Mouse (Mus musculus): ENCODE data around the gene Supt5. TPM values are rescaled to one million over a fixed set of nuclear protein-coding genes. Genes with fewer than 3 reads are reported as not detected.

The Supt5 gene
- total and polyA plus RNA-seq, 3 experiments, result 35.5 to 111 (median 67.3) TPM

GRCm38 (mm10) chr7:28268042-28268531 lies 70.5 kb downstream of the Supt5 start:
- H3K9me3 ChIP-seq (replicated peaks; ENCODE audit: low read length), result peaks cover 18% of the 10 kb centered on the region
- H3K4me1 ChIP-seq (ENCODE audit: control insufficient read depth in 1 of 2, insufficient read depth in 2 of 2), result no peaks in the 10 kb centered on the region
- H3K4me3 ChIP-seq (replicated peaks in 1 of 3; ENCODE audit: low read depth in 2 of 3, low read length in 2 of 3, poor library complexity in 1 of 3), result no peak overlapping the region
- H3K36me3 ChIP-seq (replicated peaks in 1 of 2; ENCODE audit: control insufficient read depth in 1 of 2, insufficient read depth in 1 of 2, low read length in 1 of 2), result no peaks in the 10 kb centered on the region
- peaks cover 9% of the 10 kb centered on the region for H3K27me3 ChIP-seq (replicated peaks)
- H3K79me2 ChIP-seq (replicated peaks; ENCODE audit: control insufficient read depth, extremely low read depth, insufficient read depth, poor library complexity, severe bottlenecking), result no peaks in the 10 kb centered on the region
- dilution Hi-C loops (cut with MboI; ENCODE audit: extremely low pct_ligation_motif_present, extremely low pct_unique_long_range_greater_than_20kb, low sequenced_read_pairs), result no loop called here
- H3K4me2 ChIP-seq (ENCODE audit: insufficient read depth, low read depth, poor library complexity, severe bottlenecking), result no peak overlapping the region
- H3K27ac ChIP-seq (ENCODE audit: insufficient read depth, low read depth), result no peak overlapping the region
- TF ChIP-seq KAT2A (IDR thresholded peaks at IDR 0.05; ENCODE audit: insufficient replicate concordance, low read length) (no peak), CHD1 (IDR thresholded peaks at IDR 0.05; ENCODE audit: low read depth, low read length) (no peak), SMC3 (IDR thresholded peaks at IDR 0.05; ENCODE audit: low read depth, low read length) (no peak), HCFC1 (IDR thresholded peaks at IDR 0.05; ENCODE audit: low read depth, low read length) (no peak), ZC3H11A (IDR thresholded peaks at IDR 0.05; ENCODE audit: low read depth, low read length) (no peak), EP300 (IDR thresholded peaks at IDR 0.05; ENCODE audit: low read length) (no peak)
- in situ Hi-C loops (cut with MboI; ENCODE audit: low pct_ligation_motif_present, low pct_unique_long_range_greater_than_20kb, low sequenced_read_pairs), result no loop called here
- H3K9ac ChIP-seq (ENCODE audit: insufficient read depth, low read depth), result no peak overlapping the region
- no peak for DNase-seq (ENCODE audit: extremely low read depth)

- dilution Hi-C loops (cut with MboI; ENCODE audit: extremely low pct_ligation_motif_present, extremely low pct_unique_long_range_greater_than_20kb, low sequenced_read_pairs) (no loop called here), in situ Hi-C loops (cut with MboI; ENCODE audit: low pct_ligation_motif_present, low pct_unique_long_range_greater_than_20kb, low sequenced_read_pairs) (no loop called here)
- no peak within 1 kb of the TSS for H3K9ac ChIP-seq (ENCODE audit: insufficient read depth, low read depth)
- H3K27ac ChIP-seq (ENCODE audit: insufficient read depth, low read depth), result no peak within 1 kb of the TSS
- H3K4me3 ChIP-seq (replicated peaks in 1 of 3; ENCODE audit: low read depth in 2 of 3, low read length in 2 of 3, poor library complexity in 1 of 3), result no peak within 1 kb of the TSS
- H3K27me3 ChIP-seq (replicated peaks), result peaks cover 8% of the 10 kb centered on the region
- H3K9me3 ChIP-seq (replicated peaks; ENCODE audit: low read length), result peaks cover 17% of the 10 kb centered on the region
- no peaks in the 10 kb centered on the region for H3K79me2 ChIP-seq (replicated peaks; ENCODE audit: control insufficient read depth, extremely low read depth, insufficient read depth, poor library complexity, severe bottlenecking)
- no peaks in the 10 kb centered on the region for H3K36me3 ChIP-seq (replicated peaks in 1 of 2; ENCODE audit: control insufficient read depth in 1 of 2, insufficient read depth in 1 of 2, low read length in 1 of 2)
- H3K4me2 ChIP-seq (ENCODE audit: insufficient read depth, low read depth, poor library complexity, severe bottlenecking), result no peak within 1 kb of the TSS
- no peaks in the 10 kb centered on the region for H3K4me1 ChIP-seq (ENCODE audit: control insufficient read depth in 1 of 2, insufficient read depth in 2 of 2)
- TF ChIP-seq BHLHE40 (IDR thresholded peaks at IDR 0.05; ENCODE audit: low read depth, low read length) (no peak), NRF1 (IDR thresholded peaks at IDR 0.05; ENCODE audit: low read depth, low read length) (no peak), POLR2AphosphoS2 (IDR thresholded peaks at IDR 0.05; ENCODE audit: low read depth, low read length) (no peak), CTCF (conservative IDR thresholded peaks at IDR 0.05 in 1 of 2, IDR thresholded peaks at IDR 0.05 in 1 of 2; ENCODE audit: low read depth in 2 of 2, low read length in 2 of 2) (no peak), TBP (conservative IDR thresholded peaks at IDR 0.05; ENCODE audit: low read depth, low read length) (no peak), MAX (IDR thresholded peaks at IDR 0.05; ENCODE audit: low read length) (no peak), NELFE (IDR thresholded peaks at IDR 0.05; ENCODE audit: low read depth, low read length) (no peak), ZNF384 (IDR thresholded peaks at IDR 0.05; ENCODE audit: low read depth, low read length) (no peak), MXI1 (IDR thresholded peaks at IDR 0.05; ENCODE audit: low read depth, low read length) (no peak), ELF1 (IDR thresholded peaks at IDR 0.05; ENCODE audit: low read depth, low read length) (no peak), RAD21 (IDR thresholded peaks at IDR 0.05; ENCODE audit: low read depth, low read length) (no peak), RCOR1 (conservative IDR thresholded peaks at IDR 0.05; ENCODE audit: low read depth, low read length) (no peak), E2F4 (IDR thresholded peaks at IDR 0.05; ENCODE audit: insufficient replicate concordance, low read depth, low read length) (no peak), MAZ (IDR thresholded peaks at IDR 0.05; ENCODE audit: low read depth, low read length) (no peak), MYC (IDR thresholded peaks at IDR 0.05; ENCODE audit: low read depth, low read length) (no peak), POLR2A (IDR thresholded peaks at IDR 0.05; ENCODE audit: low read depth, low read length) (no peak), MAFK (IDR thresholded peaks at IDR 0.05; ENCODE audit: insufficient replicate concordance, low read length) (no peak), SMC3 (IDR thresholded peaks at IDR 0.05; ENCODE audit: low read depth, low read length) (no peak), ETS1 (conservative IDR thresholded peaks at IDR 0.05; ENCODE audit: low read depth, low read length) (no peak)
- DNase-seq (ENCODE audit: extremely low read depth), result no peak
Observed at GRCm38 (mm10) chr7:28267129-28268041, 71.2 kb downstream of the Supt5 start, which contains the start of gene Eid2. TSS of gene Eid2 (plus strand) at chr7:28267881.
